In the genomic region with DNA sequence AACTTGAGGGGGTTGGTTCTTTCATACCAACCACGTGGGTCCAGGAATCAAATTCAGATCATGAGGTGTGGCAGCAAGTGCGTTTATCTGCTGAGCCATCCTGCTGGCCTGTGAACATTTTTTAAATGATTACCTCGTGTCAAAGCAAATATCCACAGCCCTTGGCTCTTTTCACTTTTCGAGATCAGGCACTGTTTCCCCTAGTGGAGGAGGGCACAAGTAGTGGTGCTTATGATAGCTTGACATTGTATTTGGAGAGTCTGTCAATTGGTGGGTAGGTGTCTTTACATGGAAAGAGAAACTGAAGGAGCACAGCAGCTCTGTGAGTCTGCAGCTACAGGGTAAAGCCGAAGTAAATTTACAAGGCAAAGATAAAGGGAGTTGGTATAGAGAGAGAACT, we compare ENCODE assay signal across 24 mouse cellular contexts. TPM values are rescaled to one million over a fixed set of nuclear protein-coding genes. Genes with fewer than 3 reads are reported as not detected.
DNase-seq lines count a peak whose midpoint lies in the region; ATAC-seq and TF ChIP-seq lines count a peak whose summit lies in the region.
"Had no signal": no experiment of that assay in that cellular context is flagged by ENCODE, and none has a peak within 500 bp of the region (broad histone marks: within the 10 kb centered on the region; RNA-seq: fewer than 3 reads in every experiment).

No protein-coding gene starts in this region.

- no peaks in the 10 kb centered on the region for H3K36me3 ChIP-seq in heart, embryonic 15.5 days
- no peaks in the 10 kb centered on the region for H3K36me3 ChIP-seq in spleen, adult 2 months (ENCODE audit: control insufficient read depth, insufficient read depth, low read length)
- H3K36me3 ChIP-seq: embryonic facial prominence, embryonic 12.5 days; forebrain, embryonic 12.5 days; G1E; hindbrain, embryonic 15.5 days had no signal

- no peak; the same call in 1 of the 2 replicates for TF ChIP-seq CTCF in left cerebral cortex, adult 2 months (IDR thresholded peaks at IDR 0.05)
- no peak for TF ChIP-seq CTCF in spleen, adult 2 months (IDR thresholded peaks at IDR 0.05; ENCODE audit: extremely low read depth, insufficient read depth, insufficient read length, insufficient replicate concordance)

- no peak overlapping the region for H3K4me2 ChIP-seq in heart, embryonic 15.5 days
- H3K4me2 ChIP-seq: embryonic facial prominence, embryonic 12.5 days; forebrain, embryonic 12.5 days; heart, embryonic 11.5 days; hindbrain, embryonic 15.5 days had no signal

- H3K4me1 ChIP-seq in heart, embryonic 15.5 days (replicated peaks) = peaks cover 41% of the 10 kb centered on the region
- H3K4me1 ChIP-seq in spleen, adult 2 months (ENCODE audit: control insufficient read depth, insufficient read depth, insufficient read length) = peaks cover 9% of the 10 kb centered on the region; the same call in 1 of the 2 replicates

- H3K27me3 ChIP-seq in heart, embryonic 15.5 days = no peaks in the 10 kb centered on the region
- no peaks in the 10 kb centered on the region for H3K27me3 ChIP-seq in spleen, adult 2 months (ENCODE audit: control insufficient read depth, insufficient read depth, low read length)
- H3K27me3 ChIP-seq: embryonic facial prominence, embryonic 12.5 days; hindbrain, embryonic 15.5 days had no signal

- no peak overlapping the region for H3K9ac ChIP-seq in heart, embryonic 15.5 days
- H3K9ac ChIP-seq: embryonic facial prominence, embryonic 12.5 days; forebrain, embryonic 12.5 days; hindbrain, embryonic 15.5 days had no signal

- WGBS in heart, embryonic 15.5 days = 38% methylated on average over 5 of the region's 5 CpGs
- WGBS in spleen, adult 2 months = 39% methylated on average over 5 of the region's 5 CpGs

- no peak for ATAC-seq in heart, embryonic 15.5 days (replicated peaks; ENCODE audit: insufficient number of reproducible peaks, insufficient read depth, low FRiP score, low read depth)
- no peak for ATAC-seq in frontal cortex, adult (ENCODE audit: low TSS enrichment)
- ATAC-seq: forebrain, embryonic 16.5 days; inflammation-experienced regulatory T-cells, adult 6 months; intestine, postnatal 0 days had no signal

- H3K4me3 ChIP-seq in heart, embryonic 15.5 days = no peak overlapping the region
- no peak overlapping the region for H3K4me3 ChIP-seq in left cerebral cortex, adult 2 months
- H3K4me3 ChIP-seq in spleen, adult 2 months (ENCODE audit: extremely low read depth, insufficient read depth, insufficient read length) = no peak overlapping the region
- H3K4me3 ChIP-seq: embryonic facial prominence, embryonic 12.5 days; forebrain, embryonic 12.5 days; gastrocnemius, adult 2 months; hindbrain, embryonic 15.5 days had no signal

- intact Hi-C loops in left cerebral cortex, adult 2 months (cut with DNase I) = no loop called here

- no peak for TF ChIP-seq POLR2A in spleen, adult 2 months (IDR thresholded peaks at IDR 0.05; ENCODE audit: low read depth, low read length)

- peak overlapping the region; percentile 42; the same call in 1 of the 2 replicates for H3K27ac ChIP-seq in heart, embryonic 15.5 days
- H3K27ac ChIP-seq in left cerebral cortex, adult 2 months = peak overlapping the region; percentile 38; the same call in 1 of the 2 replicates
- peak overlapping the region; percentile 17 for H3K27ac ChIP-seq in spleen, adult 2 months (ENCODE audit: insufficient read depth, low read length)
- H3K27ac ChIP-seq: embryonic facial prominence, embryonic 12.5 days; forebrain, embryonic 12.5 days; gastrocnemius, adult 2 months; hindbrain, embryonic 15.5 days had no signal

- H3K9me3 ChIP-seq in heart, embryonic 15.5 days (replicated peaks) = no peaks in the 10 kb centered on the region
- H3K9me3 ChIP-seq: forebrain, embryonic 12.5 days; G1E; hindbrain, embryonic 15.5 days had no signal

- DNase-seq in heart, adult 8-10 months (ENCODE audit: low spot score) = no peak
- no peak for DNase-seq in left cerebral cortex, adult 2 months (ENCODE audit: extremely low spot score in 1 of 2, low spot score in 2 of 2)
- no peak for DNase-seq in left cerebral cortex, adult 8-10 months (ENCODE audit: low spot score in 2 of 2)
- no peak for DNase-seq in spleen, adult 2 months (ENCODE audit: low read depth in 1 of 2, low spot score in 2 of 2)
- DNase-seq in spleen, postnatal 10 days (ENCODE audit: low spot score in 2 of 2) = no peak
- DNase-seq: adrenal gland, adult 8-10 months; adrenal gland, postnatal 36 days; cerebellum, adult 11 months; cerebellum, adult 8-10 months; cerebellum, postnatal 25 days; gastrocnemius, adult 2 months; gastrocnemius, postnatal 25 days; heart, postnatal 14 days had no signal

RNA-seq across cellular contexts. Expression of gene Slc4a3, which starts 18.9 kb away (rescaled TPM):
- 28.9 and 33.4 TPM in 2 replicates for polyA plus RNA-seq in heart, embryonic 15.5 days (2015; fragmentation: Nextera tagmentation; extraction: Ambion mirVana)
- 100 to 1,000 TPM; 221 to 344 (median 267) TPM for total RNA-seq in heart, adult 8-10 months (2022)
- 100 to 1,000 TPM; 180 to 185 TPM for total RNA-seq in left cerebral cortex, adult 2 months (2021)
- total RNA-seq in left cerebral cortex, adult 8-10 months (2022) = 100 to 1,000 TPM; 166 to 199 (median 181) TPM
- polyA plus RNA-seq in spleen, adult 2 months (2012; rRNA removed) = 3.9 and 4.5 TPM in 2 replicates
- total RNA-seq: granulocyte monocyte progenitor cell, adult 5-6 weeks had no signal
- polyA plus RNA-seq: G1E had no signal

RNA-seq across cellular contexts. Expression of gene Stk11ip, which starts 43.6 kb away (rescaled TPM):
- polyA plus RNA-seq in heart, embryonic 15.5 days (2015; fragmentation: Nextera tagmentation; extraction: Ambion mirVana) = 10.4 and 15.8 TPM in 2 replicates
- total RNA-seq in heart, adult 8-10 months (2022) = 10 to 100 TPM in 3 of 4 experiments, 1 to 10 TPM in 1; 8.3 to 10.4 (median 10.3) TPM
- total RNA-seq in left cerebral cortex, adult 2 months (2021) = 10 to 100 TPM; 34.3 to 35.8 TPM
- total RNA-seq in left cerebral cortex, adult 8-10 months (2022) = 10 to 100 TPM; 28.0 to 34.1 (median 32.2) TPM
- 73.8 and 77.3 TPM in 2 replicates for polyA plus RNA-seq in spleen, adult 2 months (2012; rRNA removed)

RNA-seq across cellular contexts. Expression of gene Inha, which starts 58.0 kb away (rescaled TPM):
- polyA plus RNA-seq in heart, embryonic 15.5 days (2015; fragmentation: Nextera tagmentation; extraction: Ambion mirVana) = 4.1 and 5.9 TPM in 2 replicates
- total RNA-seq in heart, adult 8-10 months (2022) = 1 to 10 TPM; 2.8 to 4.6 (median 3.9) TPM
- total RNA-seq in left cerebral cortex, adult 2 months (2021) = 10 to 100 TPM; 24.8 to 30.1 TPM
- 10 to 100 TPM; 18.8 to 24.0 (median 21.0) TPM for total RNA-seq in left cerebral cortex, adult 8-10 months (2022)
- 2.9 TPM in 2 replicates for polyA plus RNA-seq in spleen, adult 2 months (2012; rRNA removed)
- total RNA-seq: G1E; granulocyte monocyte progenitor cell, adult 5-6 weeks had no signal
- polyA plus RNA-seq: G1E; inflammation-experienced regulatory T-cells, adult 6 months had no signal

RNA-seq across cellular contexts. Expression of gene Obsl1, which starts 58.7 kb away (rescaled TPM):
- polyA plus RNA-seq in heart, embryonic 15.5 days (2015; fragmentation: Nextera tagmentation; extraction: Ambion mirVana) = 95.1 and 122 TPM in 2 replicates
- total RNA-seq in heart, adult 8-10 months (2022) = 100 to 1,000 TPM; 108 to 133 (median 122) TPM
- 10 to 100 TPM; 29.3 to 29.8 TPM for total RNA-seq in left cerebral cortex, adult 2 months (2021)
- total RNA-seq in left cerebral cortex, adult 8-10 months (2022) = 10 to 100 TPM; 25.9 to 30.7 (median 28.7) TPM
- 7.8 and 7.9 TPM in 2 replicates for polyA plus RNA-seq in spleen, adult 2 months (2012; rRNA removed)
- total RNA-seq: granulocyte monocyte progenitor cell, adult 5-6 weeks had no signal
- polyA plus RNA-seq: G1E; inflammation-experienced regulatory T-cells, adult 6 months had no signal
